Mouse (Mus musculus): ENCODE results near the gene Slc9a9.
"Not testable (repeated sequence)": the region's sequence is repeated elsewhere in the genome, so short reads cannot be mapped to it uniquely, and the experiment has no call there.

Gene Slc9a9

DNA sequence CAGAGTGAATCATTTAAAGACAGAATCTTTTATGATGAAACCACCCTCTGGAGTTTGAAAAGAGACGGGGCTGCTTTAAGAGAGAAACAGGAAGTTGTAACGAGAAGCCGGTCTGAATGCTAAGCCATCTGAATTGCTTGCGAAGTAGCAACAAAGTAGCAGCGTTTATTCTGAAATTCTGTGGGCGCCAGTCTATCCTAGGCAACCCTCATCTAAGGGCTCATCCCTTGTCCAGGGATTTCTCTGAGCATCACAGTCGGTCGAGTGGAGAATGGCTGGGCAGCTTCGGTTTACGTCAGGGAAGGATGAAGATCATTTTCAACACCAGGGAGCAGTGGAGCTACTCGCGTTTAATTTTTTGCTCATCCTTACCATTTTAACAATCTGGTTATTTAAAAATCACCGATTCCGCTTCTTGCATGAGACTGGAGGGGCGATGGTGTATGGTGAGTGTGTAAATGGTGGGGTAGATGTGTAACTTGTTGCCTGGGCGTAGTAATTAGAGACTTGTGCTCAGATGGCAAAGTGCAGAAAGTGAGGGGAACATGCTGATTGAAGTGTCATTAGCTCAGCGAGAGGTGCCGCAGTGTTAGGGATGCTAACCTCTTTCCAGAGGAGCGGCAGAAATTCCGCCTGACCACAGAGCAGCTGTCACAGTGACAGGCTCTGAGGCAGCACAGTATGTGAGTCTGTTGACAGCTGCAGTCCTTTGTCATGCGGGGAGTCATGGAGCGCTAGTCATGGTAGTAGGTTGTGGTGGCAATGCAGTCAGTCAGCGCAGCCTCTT is at the start of gene Slc9a9:
Slc9a9 (plus strand) TSS at position 119 of the 787 bp plus-strand sequence.
- DNase-seq = peak; percentile 52 to 53

DNA sequence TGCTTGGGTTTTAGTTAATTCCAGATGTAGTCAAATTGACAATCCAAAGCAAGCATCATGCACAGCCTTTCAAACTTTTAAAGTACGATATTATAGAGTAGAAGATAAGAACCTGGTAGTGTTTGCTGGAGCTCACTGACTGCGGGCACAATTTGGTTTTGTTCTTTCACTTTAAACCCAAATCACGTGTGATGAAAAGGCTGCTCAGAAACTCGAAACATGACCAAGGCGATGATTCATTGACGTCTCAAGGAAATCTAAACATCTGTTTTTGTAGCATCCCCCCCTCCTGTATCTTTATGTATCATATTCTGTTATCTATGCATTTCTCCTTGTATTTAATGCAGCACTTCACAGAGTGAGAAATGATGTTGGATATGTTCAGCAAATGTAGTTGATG is 49.4 kb upstream of the Slc9a9 start:
- DNase-seq = no peak

GRCm38 (mm10) chr9:94620846-94621245 is 48.9 kb upstream of the Slc9a9 start:
- no peak for DNase-seq

DNA sequence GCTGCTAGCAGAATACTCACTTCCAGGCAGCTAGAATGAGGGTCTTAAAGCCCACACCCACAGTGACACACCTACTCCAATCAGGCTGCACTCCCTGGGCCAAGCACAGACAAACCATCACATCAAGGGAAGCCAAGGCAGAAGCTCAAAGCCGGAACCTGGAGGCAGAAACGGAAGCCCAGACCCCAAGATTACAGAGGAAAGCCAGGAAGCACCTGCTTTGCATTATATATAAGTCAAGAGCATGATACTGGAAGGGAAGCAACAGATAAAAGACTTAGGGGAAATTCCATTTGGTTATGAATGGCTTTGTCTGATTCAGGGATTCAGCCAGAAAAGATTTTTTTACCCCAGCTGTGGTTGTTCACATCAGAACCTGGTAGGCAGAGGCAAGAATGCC is 47.8 kb upstream of the Slc9a9 start:
- DNase-seq = no peak

GRCm38 (mm10) chr9:94626737-94627136 is 43.0 kb upstream of the Slc9a9 start:
- DNase-seq = peak in 1 of 2 experiments; percentile 11

GRCm38 (mm10) chr9:94628948-94629347 is 40.8 kb upstream of the Slc9a9 start:
- no peak for DNase-seq

GRCm38 (mm10) chr9:94634275-94634674 is 35.4 kb upstream of the Slc9a9 start:
- not testable (repeated sequence) for DNase-seq

DNA sequence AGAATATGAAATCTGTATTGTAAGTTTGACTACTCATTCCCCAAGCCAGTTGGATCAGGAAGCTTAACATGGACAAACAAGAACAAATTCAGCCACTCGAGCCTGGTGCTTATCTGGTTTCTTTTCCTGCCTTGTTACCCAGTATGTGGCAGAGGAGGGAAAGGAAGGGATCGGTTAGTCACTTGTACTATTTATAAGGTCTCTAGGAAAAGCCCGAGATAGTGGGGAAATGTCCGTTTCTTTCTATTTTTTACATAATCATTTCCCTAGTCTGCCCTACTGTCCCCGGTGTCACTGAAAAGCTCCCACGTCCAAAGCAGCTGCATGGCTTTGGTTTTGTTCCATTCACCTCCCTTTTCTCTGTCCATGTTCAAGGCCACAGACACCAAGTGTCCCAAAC is 24.1 kb upstream of the Slc9a9 start:
- DNase-seq = no peak

GRCm38 (mm10) chr9:94647425-94647824 is 22.3 kb upstream of the Slc9a9 start:
- DNase-seq = no peak

DNA sequence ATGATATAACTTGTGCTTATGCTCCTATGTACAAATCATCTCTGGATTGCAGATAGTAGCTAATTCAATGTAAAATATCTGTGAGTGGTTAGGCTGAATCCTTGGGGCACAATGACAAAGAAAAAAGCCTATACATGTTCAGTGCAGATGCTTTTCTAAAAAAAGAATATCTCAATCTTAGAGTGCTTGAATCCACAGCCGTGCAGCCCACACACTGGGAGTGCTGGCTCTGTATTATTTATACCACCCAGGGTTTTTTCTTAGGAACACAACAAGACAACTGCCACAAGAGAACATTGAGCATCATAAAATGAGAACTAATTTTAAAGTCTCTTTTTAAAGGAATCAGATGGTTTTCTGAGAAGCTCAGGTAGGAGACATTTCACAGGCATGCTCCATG is 19.7 kb upstream of the Slc9a9 start:
- no peak for DNase-seq

GRCm38 (mm10) chr9:94653198-94653597 is 16.5 kb upstream of the Slc9a9 start:
- DNase-seq = no peak

DNA sequence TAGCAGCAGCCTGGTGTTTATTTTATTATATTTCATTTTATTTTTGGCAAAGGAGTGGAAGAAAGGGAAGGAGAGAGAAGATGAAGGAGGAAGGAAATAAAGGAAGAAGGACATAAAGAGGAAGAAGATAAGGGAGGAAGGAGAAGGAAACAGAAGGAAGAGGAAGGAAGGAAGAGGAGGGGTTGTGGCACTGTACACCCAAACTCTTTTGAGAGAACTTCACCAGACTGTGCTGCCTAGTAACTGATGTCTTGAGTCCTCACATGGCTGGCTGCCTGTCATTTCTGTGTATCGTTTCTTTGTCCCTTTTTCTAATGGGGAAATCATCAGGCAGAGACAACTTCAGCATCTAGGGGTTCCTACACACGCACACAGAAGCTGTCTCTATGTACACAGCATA is 15.9 kb upstream of the Slc9a9 start:
- no peak for DNase-seq

GRCm38 (mm10) chr9:94656265-94656664 is 13.4 kb upstream of the Slc9a9 start:
- no peak for DNase-seq

GRCm38 (mm10) chr9:94659401-94660152 is 10.1 kb upstream of the Slc9a9 start:
- no peak for DNase-seq

DNA sequence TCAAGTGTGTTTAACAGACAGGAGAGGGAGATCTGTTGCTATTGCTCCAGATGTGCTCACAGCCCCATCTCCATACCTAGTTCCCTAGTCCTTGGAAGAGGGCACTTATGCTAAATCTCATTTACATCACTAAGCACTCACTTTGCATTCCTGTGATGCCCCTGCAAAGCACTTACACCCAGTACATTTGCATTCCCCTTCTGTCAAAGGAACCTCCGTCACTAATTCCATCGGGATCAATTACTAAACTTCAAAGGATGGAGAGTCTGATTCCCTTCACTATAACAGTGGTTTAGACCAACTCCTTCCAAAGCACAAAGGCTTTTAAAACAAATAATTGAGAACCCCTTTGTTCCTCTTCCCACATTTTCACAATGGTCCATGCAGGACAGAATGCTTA is 7.9 kb upstream of the Slc9a9 start:
- DNase-seq = no peak

DNA sequence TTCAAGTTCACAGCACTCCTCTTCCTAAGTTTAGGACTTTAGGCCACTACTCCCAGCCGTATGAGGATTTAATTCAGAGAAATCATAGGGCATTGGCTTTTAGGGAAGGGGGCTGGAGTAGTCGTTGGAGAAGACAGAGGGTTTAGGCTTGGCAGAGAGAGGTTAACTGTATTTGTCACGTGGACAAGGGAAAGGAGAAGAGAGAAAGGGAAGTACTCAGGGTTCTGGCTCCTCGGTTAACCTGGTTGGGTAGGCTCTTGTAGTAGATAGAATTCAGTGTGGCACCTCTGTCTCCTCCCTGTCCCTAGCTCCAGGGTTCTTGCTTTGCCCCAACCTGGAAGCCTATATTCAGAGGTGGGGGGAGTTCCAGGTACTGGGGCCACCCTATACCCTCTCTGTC is 4.5 kb upstream of the Slc9a9 start:
- DNase-seq = no peak

- peak; percentile 20 to 28 for DNase-seq
Observed at GRCm38 (mm10) chr9:94668589-94668988, 1.1 kb upstream of the Slc9a9 start.

DNA sequence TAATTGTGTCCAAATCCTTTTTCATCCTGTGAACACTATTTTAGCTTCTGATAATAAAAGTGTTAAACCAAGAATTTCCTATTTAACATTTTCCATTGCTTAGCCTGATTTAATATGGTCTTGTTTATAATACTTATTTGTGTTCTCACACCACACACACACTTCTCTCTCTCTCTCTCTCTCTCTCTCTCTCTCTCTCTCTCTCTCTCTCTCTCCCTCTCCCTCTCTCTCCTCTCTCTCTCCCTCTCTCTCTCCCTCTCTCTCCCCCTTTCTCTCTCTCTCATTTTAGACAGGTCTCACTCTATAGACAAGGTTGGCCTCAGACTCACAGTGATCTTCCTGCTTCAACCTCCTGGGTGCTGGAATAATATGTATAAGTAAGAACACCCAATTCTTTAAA is 995 bp downstream of the Slc9a9 start:
- DNase-seq = no peak

DNA sequence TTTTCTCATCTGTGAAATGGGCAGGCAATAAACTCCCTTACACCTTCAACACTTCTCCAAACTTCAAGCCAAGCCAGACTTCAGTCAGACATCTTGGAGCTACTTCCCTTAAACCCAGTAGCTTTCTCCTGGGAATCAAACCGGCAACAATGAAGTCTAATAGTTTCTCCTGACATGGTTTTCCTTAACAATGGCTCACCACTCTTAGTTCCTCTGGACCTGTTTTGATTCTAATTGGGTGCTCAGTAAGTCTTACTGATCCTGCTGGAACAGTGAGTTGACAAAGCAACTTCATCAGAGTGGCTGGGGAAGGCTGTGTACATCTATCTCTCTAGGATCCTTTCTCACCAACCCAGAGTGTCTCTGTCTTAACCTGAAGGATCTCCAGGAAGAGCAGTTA is 5.0 kb downstream of the Slc9a9 start:
- DNase-seq = no peak

DNA sequence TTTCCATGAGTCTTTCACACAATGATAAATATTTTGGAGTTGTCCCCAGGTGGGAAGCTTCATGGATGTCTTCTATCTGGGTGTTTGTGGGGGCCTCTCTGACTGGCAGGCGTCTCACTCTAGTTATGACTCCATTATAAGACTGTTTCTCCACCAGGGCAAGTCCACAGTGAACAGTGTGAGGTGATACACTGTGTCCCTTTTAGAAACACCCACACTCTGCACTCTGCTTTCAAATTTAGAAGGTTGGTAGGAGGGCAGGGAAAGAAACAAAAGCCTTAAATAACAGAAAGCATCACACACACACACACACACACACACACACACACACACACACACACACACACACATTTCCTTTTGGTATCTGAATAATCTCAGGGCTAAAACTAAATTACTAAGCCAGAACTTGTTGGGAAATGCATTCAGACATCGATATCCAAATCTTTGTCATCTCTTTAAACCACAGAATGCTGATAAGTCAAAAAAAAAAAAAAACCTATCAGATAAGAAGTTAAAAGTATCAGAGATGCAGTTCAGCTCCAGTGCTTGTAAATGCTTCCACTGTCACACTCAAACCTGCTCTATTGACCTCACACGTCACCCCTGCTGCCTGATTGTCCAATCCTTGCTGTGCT is 8.4 kb downstream of the Slc9a9 start:
- no peak for DNase-seq

- no peak for DNase-seq
Observed at GRCm38 (mm10) chr9:94680468-94681094, 10.9 kb downstream of the Slc9a9 start.

- peak; percentile 50 to 55 for DNase-seq
Observed at GRCm38 (mm10) chr9:94681095-94681487, 11.4 kb downstream of the Slc9a9 start.

- DNase-seq = no peak
Observed at GRCm38 (mm10) chr9:94682260-94682659, 12.6 kb downstream of the Slc9a9 start.

Measured in cerebellum, adult 18-20 months (tissue).